Mouse (Mus musculus) embryo, embryonic 11 days (tissue): Measurements from ENCODE around the gene Atxn7l3b.
"Not testable (repeated sequence)": the region's sequence is repeated elsewhere in the genome, so short reads cannot be mapped to it uniquely, and the experiment has no call there.

Experiments used
- DNase-seq: peaks from one replicate; pipeline ENCODE4 v3.0.0-alpha.2; 2015

Atxn7l3b gene

GRCm38 (mm10) chr10:112928452-112929221, at the start of gene Atxn7l3b:
Gene Atxn7l3b (minus strand): TSS chr10:112929001.
- DNase-seq, result peak; percentile 92

DNA sequence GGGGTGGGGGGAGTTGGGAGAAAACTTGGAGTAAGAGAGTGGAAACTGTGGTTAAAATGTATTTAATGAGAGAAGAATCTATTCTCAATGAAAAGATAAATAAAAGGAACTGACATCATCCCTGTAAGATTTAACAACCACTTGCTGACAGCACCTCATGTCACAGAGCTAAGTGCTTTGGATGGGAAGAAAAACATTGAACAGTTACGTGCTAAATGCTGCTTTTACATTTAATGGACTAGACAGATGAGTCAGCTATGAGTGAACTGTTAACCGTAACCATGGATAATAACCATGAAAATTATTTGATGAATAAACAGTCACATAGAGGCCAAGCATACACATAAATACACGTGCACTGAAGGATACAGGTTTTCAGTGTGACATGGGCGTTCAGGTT, 48.8 kb upstream of the Atxn7l3b start:
- DNase-seq, result no peak

- no peak for DNase-seq
Observed at GRCm38 (mm10) chr10:112973286-112974026, 44.7 kb upstream of the Atxn7l3b start.

DNA sequence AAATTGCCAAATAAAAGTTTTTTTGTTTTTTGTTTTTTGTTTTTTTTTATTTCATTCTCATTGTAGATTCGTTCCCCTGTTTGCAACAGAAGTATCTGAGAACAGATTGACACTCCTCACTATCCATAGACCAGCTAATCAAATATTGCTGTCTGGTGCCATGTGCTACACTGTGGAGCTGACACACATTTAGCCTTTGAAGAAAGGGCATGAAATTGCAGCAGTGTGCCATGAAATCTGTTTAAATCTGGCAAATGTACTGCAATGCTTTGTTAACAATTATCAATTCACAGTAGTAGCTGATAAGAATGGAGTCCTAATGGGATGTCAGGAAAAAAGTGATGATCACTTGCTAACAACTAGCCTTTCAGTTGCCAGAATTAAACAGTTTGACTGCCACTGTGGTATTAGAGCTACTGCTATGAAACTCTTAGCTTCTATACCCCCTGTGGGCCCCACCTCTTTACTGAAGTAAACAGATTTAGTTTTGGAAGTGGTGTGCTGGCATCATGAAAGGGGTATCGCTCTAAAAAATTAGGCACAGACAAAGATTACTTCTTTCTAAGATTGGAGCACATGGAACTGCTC, 41.3 kb upstream of the Atxn7l3b start:
- no peak for DNase-seq

GRCm38 (mm10) chr10:112967578-112967977, 38.8 kb upstream of the Atxn7l3b start:
- DNase-seq, result no peak

DNA sequence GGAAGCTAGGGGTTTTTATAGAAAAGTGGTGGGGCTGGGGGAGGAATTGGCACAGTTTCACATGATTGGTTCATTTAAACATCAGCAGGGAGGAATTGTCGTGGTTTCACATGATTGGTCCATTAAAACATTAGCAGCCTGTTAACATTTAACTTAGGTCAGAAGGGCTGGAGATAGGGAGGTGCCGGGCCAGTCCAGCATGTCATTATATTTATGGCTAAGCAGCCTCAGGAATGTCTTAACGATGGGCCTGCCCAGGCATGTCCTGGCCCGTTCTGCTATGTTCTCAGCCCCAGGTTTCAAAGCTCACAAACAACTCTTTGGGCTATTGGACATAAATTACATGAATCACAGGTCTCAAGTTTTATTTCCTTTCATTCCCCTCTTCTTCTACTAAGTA, 33.4 kb upstream of the Atxn7l3b start:
- DNase-seq, result not testable (repeated sequence)

DNA sequence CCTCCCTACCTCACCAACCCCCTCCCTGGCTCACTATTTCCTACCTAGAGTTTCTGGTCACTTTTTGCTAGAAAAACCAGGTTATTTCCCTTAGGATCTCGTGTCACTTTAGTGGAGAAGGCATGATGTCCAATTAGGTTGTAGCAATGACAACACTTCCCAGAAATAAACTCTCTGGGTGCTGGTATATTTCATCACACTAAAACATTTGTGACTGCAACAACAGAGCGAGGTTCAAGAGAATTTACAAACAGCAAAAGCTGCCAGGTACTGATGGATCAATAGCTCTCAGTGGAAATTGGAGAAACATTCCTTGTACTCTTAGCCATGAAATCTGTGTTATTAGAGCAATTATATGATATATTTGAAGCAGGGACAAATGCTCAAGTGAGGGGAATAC, 25.3 kb upstream of the Atxn7l3b start:
- no peak for DNase-seq

GRCm38 (mm10) chr10:112948453-112948852, 19.7 kb upstream of the Atxn7l3b start:
- no peak for DNase-seq

DNA sequence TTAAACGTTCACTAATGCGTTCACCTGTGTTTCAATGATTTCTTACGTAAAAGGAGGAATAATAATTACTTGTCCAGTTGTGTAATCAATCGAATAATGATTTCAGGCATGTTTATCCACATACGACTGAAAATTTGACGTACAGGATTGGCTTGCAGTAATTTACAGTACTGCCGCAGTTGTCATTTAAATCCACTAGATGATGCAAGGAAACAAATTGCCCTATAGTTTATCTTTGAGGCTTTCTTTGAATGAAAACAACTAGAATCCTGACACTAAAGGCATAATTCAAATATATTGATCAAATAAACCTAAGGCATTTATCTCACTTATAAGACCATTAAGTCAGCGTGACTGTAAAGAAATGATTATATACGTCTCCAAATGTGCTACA, 418 bp upstream of the Atxn7l3b start:
- no peak for DNase-seq

- DNase-seq, result no peak
Observed at GRCm38 (mm10) chr10:112926961-112927360, 1.8 kb downstream of the Atxn7l3b start.

DNA sequence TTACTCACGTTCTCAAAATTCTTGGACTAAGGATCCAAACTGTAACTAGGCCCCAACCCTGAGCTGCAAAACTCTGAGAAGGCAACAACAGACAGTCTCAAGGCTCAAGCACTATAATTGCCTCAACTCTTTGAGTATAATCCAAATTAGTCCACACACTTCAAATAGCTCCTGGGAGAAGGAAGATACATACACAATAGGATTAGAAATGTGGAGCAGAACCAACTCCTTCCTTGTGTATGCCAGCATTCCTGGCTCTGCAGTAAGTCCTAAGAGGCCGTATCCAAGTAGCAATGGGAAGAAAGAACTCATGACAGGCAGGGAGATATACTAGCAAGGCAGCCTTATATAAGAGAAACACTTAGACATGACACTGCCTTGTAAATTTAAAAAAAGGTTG, 2.5 kb downstream of the Atxn7l3b start:
- DNase-seq, result no peak

GRCm38 (mm10) chr10:112916575-112917190, 12.1 kb downstream of the Atxn7l3b start:
- DNase-seq, result no peak

DNA sequence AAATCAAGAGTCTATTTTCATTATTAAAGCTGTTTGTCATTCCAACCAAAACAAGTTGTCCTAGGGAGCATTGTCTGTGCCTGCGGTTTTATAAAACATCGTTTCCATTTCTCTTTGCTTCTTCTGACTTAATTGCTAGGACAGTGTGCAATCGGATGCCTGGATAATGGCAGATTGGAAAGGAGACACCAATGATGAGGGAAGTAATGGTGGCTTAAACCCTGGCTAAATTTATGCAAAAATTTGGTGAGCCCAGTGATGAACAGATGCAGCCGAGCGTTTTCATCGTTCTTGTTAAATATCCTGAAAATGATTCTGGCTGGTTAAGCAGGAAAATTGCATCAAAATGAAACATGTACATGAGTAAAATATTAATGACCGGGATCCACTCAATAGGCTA, 28.6 kb downstream of the Atxn7l3b start:
- no peak for DNase-seq

GRCm38 (mm10) chr10:112899796-112900195, 29.0 kb downstream of the Atxn7l3b start:
- DNase-seq, result no peak

GRCm38 (mm10) chr10:112896636-112897035, 32.2 kb downstream of the Atxn7l3b start:
- no peak for DNase-seq

GRCm38 (mm10) chr10:112893622-112894252, 35.1 kb downstream of the Atxn7l3b start:
- DNase-seq, result no peak

- DNase-seq, result no peak
Observed at GRCm38 (mm10) chr10:112884064-112884463, 44.7 kb downstream of the Atxn7l3b start.

DNA sequence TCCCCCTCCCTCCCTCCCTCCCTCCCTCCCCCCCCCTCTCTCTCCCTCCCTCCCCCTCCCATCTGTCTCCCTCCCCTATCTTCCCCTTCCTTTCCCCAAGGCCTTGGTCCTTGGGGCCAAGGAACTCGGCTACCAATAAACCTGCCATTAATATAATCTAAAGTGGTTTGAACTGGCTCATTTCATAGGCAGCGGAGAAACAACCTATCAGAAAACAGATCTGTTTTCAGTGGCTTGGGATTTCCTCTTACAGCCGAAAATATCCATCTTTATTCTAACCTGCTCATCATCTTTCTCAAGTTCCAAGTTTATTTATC, 45.2 kb downstream of the Atxn7l3b start:
- DNase-seq, result no peak

DNA sequence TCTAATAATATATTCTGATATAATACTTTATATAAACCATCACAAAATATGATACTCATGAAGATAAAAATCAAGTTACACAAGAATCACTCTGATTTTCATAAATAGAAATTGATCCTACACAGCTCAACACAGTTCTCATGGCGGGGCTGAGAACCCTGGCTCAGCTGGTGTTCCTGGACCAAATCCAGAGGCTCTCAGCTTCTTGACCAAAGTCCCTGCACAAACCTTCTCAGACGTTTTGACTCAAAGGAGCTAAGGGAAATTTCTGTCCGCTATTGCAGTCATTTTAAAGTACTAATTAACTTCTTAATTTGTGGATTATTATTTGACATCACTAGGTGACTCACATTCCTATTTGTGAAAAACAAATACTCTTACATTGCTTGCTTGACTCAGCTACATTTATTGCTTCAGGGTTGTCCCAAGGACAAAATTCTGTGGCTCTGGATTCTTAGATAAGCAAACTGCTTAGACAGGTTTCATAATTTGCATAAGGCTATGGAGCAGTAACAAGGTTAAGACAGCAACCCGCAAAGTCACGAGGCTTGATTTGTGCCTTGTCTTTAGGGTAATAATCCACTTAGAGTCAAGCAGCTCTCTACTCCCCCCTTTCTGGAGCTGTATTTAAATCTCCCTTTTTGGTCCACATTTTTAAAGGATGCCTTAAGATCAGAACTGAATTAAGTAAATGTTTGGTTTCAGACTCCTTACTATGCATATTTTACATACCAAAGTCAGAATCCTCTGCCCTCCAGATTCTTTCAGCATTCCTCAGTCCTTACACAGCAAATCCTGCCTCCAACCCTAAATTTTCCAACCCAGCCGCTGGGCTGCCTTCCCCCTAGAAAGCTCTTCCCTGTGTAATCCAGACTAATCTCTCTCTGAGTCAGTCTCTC, 45.8 kb downstream of the Atxn7l3b start:
- no peak for DNase-seq

DNA sequence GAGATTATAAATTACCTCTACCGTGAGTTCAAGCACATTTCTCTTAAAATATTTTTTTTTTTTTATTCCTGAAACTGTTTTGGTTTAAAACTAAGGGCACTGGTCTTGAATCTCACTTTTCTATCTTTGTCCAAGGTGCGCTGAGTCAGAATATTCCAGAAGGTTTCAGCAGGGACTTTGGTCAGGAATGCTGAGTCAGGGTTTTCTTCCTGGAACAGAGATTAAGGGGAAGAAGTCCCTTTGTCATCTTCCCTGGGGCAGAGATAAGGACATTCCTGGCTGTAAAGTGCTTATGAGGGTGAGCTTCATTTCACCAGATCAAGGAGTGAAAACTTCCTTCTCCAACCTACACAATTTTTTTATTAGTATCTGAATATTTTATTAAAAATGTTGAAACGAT, 46.7 kb downstream of the Atxn7l3b start:
- no peak for DNase-seq

- no peak for DNase-seq
Observed at GRCm38 (mm10) chr10:112876655-112877393, 52.0 kb downstream of the Atxn7l3b start.
